Mouse (Mus musculus) Patski (cell line): ENCODE measurements around the gene Vwa5b1. TPM values are rescaled to one million over a fixed set of nuclear protein-coding genes. Genes with fewer than 3 reads are reported as not detected.

Experiments
- ATAC-seq: fragments of 100-300 bp; one replicate; pipeline ENCODE4 v1.8.0; 2021
- CTCF ChIA-PET: fragments of 350-600 bp; sonication (Branson Sonifier 250); formaldehyde crosslinking; loops from one replicate; lab custom pipeline; 2022; ENCODE audit warnings: inconsistent platforms; lab: Charles Lee
- POLR2A ChIA-PET: fragments of 350-600 bp; sonication (Branson Sonifier 250); formaldehyde crosslinking; loops from one replicate; lab custom pipeline; 2022; ENCODE audit warnings: antibody characterized with exemption, inconsistent platforms; lab: Charles Lee
- DNase-seq: peaks from one replicate; pipeline ENCODE4 v3.0.0-alpha.2; 2011; ENCODE audit warnings: low read depth, low spot score
- H3K27me3 ChIP-seq: fragments of 371-371 bp; one replicate; pipeline ENCODE4 v1.5.1; 2021
- CTCF ChIP-seq: fragments of 100-300 bp; IDR thresholded peaks from one replicate; pipeline ENCODE4 v1.5.1; 2021
- in situ Hi-C: fragments of 300-500 bp; cut with MboI; formaldehyde crosslinking; loops from 3 replicates; pipeline ENCODE4 v1.11.1; 2018; ENCODE audit warnings: low pct_unique_long_range_greater_than_20kb, mixed read lengths
- polyA plus RNA-seq: library from polyadenylated mRNA; unstranded; gene quantifications from one replicate; pipeline ENCODE4 v1.2.3, GENCODE M21; 2021

Gene Vwa5b1
- polyA plus RNA-seq, 1 experiment from 2014 or later: 0.05 TPM

DNA sequence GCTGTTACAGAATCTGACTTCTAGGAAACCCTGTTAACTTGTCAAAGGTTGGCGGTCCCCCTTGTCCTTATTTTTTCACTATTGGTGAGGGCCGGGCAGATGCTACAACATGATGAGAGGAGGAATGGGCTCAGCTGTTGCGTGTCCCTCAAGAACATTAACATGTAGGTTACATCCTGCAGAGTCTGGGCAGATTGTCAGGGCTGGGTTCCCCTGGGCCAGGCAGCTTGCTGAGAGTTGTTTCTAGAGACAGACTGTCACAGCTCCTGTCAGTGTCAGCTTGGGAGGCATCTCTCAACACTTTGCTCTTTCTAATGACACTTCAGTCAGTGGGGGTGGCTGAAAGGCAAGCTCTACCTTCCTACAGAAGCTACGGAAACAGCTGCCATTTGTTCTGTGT lies 16.2 kb upstream of the Vwa5b1 start:
- ChIA-PET POLR2A (no interaction called here), CTCF (no interaction called here)
- no peaks in the 10 kb centered on the region for H3K27me3 ChIP-seq
- no peak for ATAC-seq
- in situ Hi-C loops: no loop called here
- no peak for TF ChIP-seq CTCF
- no peak for DNase-seq

- ATAC-seq (no peak), DNase-seq (no peak)
- in situ Hi-C loops: no loop called here
- POLR2A ChIA-PET: no interaction called here
- no peaks in the 10 kb centered on the region for H3K27me3 ChIP-seq
- CTCF ChIA-PET: interaction anchor here (1.0 kb wide), 1 partner anchor 10 kb away, joined by 3 read pairs; no protein-coding TSS in a partner anchor
- no peak for TF ChIP-seq CTCF
Measured at GRCm38 (mm10) chr4:138648096-138648635, 12.5 kb upstream of the Vwa5b1 start.

GRCm38 (mm10) chr4:138642272-138642671 lies 6.6 kb upstream of the Vwa5b1 start:
- DNase-seq (no peak), ATAC-seq (no peak)
- TF ChIP-seq CTCF: no peak
- peaks cover 3% of the 10 kb centered on the region for H3K27me3 ChIP-seq
- CTCF ChIA-PET: no interaction called here
- POLR2A ChIA-PET: no interaction called here
- in situ Hi-C loops: no loop called here

DNA sequence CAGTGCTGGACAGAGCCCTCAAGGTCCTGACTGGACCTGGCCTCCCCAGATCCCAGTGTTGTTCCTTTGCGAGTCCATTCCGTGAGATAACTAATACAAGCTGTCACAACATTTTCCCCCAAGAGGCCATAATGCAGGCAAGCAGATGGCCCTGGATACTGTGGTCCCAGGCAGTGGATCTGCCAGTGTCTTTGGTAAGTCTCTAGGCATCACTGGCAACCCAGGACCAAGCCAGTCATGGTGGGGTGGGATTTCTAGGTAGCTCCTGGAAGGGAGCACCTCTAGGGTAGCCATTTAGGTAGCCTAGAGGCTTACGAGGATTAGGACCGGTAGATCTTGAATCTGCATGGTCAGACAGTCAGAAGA lies 445 bp upstream of the Vwa5b1 start:
- H3K27me3 ChIP-seq: no peaks in the 10 kb centered on the region
- ChIA-PET POLR2A (no interaction called here), CTCF (no interaction called here)
- in situ Hi-C loops: no loop called here
- DNase-seq (no peak), ATAC-seq (no peak)
- no peak for TF ChIP-seq CTCF

DNA sequence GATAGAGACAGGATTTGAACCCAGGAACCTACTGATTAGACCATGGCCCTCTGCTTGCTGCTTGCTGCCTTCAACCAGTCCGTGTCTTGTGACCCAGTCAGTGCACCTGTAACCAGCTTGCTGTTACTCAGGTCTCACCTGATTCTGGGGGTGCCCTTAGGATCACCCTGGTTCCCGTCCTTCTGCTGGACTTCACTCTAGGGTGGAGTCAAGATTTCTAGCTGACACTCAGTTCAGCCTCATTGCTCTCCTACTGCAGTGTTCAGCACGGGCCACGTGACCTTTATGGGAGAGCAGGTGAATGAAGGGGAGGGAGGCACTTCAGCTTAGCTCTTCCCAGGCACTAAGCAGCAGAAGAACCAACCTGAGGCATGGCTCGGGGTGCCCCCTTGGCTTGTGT lies 7.4 kb downstream of the Vwa5b1 start:
- in situ Hi-C loops: no loop called here
- ChIA-PET POLR2A (no interaction called here), CTCF (no interaction called here)
- H3K27me3 ChIP-seq: peaks cover 6% of the 10 kb centered on the region
- ATAC-seq: no peak
- no peak for TF ChIP-seq CTCF
- no peak for DNase-seq

DNA sequence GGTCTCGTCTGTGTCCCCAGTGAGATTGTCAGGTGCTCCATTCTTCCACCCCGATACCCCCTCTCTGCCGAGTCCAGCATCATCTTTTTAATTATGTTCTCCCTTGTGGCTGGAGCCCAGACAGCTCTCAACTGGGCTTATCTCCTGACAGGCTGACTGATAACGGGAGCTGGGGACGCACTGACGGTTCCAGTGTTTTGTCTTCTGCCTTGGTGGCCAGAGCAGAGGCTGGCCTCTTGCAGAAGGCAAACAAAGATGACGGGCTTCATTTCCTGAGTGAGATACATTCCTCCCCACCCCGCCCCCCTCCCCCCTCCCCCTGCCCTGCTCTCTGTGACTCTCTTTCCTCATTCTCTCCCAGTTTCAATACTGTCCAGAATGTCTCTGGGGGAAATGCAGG lies 21.2 kb downstream of the Vwa5b1 start:
- ATAC-seq: no peak
- no peaks in the 10 kb centered on the region for H3K27me3 ChIP-seq
- no peak for DNase-seq
- TF ChIP-seq CTCF: no peak
- ChIA-PET POLR2A (no interaction called here), CTCF (no interaction called here)
- in situ Hi-C loops: no loop called here

GRCm38 (mm10) chr4:138601926-138602325 lies 33.8 kb downstream of the Vwa5b1 start:
- DNase-seq (no peak), ATAC-seq (no peak)
- ChIA-PET CTCF (no interaction called here), POLR2A (no interaction called here)
- no peaks in the 10 kb centered on the region for H3K27me3 ChIP-seq
- TF ChIP-seq CTCF: no peak
- in situ Hi-C loops: no loop called here

DNA sequence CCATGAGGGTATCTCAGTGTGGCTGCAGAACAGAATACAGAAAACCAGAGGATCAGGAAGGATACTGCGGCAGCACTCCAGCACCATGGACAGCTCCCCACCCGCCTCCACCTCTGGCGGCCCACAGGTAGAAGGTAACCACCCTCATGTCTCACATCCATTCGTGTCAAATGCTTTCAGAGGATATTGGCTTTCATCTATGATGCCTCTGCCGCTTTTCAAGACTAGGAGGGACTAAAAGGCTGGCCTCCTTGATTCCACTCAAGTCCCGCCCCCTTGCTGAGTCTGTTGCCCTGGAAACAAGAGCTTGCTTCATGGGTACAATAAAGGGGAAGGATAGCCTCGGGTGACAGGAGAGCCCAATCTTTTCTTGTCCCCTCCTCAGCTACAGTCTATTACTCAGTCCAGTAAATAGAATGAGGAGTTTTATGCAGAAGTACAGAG lies 37.8 kb downstream of the Vwa5b1 start:
- no peaks in the 10 kb centered on the region for H3K27me3 ChIP-seq
- no peak for ATAC-seq
- DNase-seq: no peak
- POLR2A ChIA-PET: no interaction called here
- no peak for TF ChIP-seq CTCF
- CTCF ChIA-PET: no interaction called here
- in situ Hi-C loops: no loop called here

DNA sequence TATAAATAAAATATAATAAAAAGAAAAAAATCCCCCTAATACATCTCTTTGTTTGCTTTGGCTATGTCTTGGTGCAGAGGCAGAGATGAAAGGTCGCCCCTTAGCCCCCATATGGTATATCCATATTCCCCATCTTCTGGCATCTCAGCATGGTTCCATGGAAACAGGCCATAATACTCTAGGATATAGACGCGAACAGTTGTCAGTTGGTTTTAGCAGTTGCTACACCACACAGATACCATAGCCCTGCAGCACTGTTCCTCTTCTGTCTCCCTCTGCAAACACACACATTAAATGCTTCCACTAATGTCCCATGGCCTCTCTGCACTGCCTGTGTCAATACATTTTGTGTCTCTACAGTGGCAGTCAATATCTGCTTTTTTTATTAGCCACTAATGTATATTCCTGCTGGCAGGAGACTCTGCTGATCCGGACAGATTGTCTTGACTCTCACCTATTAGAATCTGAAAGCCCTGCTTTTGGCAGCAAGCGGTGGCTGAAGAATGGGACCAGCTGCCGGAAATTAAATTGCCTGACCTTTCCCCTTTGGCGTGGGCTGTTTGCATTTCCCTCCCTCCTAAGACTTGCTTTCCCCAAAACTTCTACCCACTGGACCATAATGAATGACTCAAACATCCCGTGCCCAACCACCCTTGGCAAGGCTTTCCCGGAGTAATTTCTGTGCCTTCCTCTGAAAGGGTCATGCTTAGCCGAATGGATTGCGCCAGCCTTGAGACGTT lies 39.1 kb downstream of the Vwa5b1 start:
- CTCF ChIA-PET: no interaction called here
- no peaks in the 10 kb centered on the region for H3K27me3 ChIP-seq
- no peak for DNase-seq
- TF ChIP-seq CTCF: no peak
- ATAC-seq: no peak
- POLR2A ChIA-PET: no interaction called here
- in situ Hi-C loops: no loop called here

DNA sequence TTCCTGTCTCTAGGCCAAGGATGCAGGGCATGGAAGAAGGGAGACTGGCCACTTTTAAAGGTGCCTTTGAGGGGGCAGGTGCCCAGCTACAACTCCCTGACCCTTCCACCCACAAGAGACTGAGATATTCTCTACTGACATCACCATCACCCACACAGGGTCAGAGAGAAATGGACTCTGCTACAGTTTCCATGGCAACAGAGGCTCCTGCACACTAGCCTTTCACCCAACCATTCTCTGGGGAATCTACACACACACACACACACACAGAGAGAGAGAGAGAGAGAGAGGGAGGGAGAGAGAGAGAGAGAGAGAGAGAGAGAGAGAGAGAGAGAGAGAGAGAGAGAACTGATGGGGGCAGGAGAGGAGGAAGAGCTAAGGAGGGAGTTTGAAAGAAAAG lies 50.7 kb downstream of the Vwa5b1 start:
- DNase-seq: no peak
- POLR2A ChIA-PET: no interaction called here

GRCm38 (mm10) chr4:138582446-138582845 lies 53.2 kb downstream of the Vwa5b1 start:
- ATAC-seq (no peak), DNase-seq (no peak)
- POLR2A ChIA-PET: interaction anchor here (0.7 to 0.8 kb wide), 2 partner anchors 42 to 92 kb away, joined by 5 to 9 read pairs; no protein-coding TSS in a partner anchor
- TF ChIP-seq CTCF: no peak
- in situ Hi-C loops: no loop called here
- CTCF ChIA-PET: no interaction called here
- H3K27me3 ChIP-seq: no peaks in the 10 kb centered on the region

More for the DNA sequence above, 50.7 kb downstream of the Vwa5b1 start:
- no peaks in the 10 kb centered on the region for H3K27me3 ChIP-seq
- no peak for ATAC-seq
- no peak for TF ChIP-seq CTCF
- in situ Hi-C loops: no loop called here
- CTCF ChIA-PET: no interaction called here
